Mouse (Mus musculus): Measurements from ENCODE around the gene Sim1. TPM values are rescaled to one million over a fixed set of nuclear protein-coding genes. Genes with fewer than 3 reads are reported as not detected.

Gene Sim1
- polyA plus RNA-seq, 1 experiment, result not detected

DNA sequence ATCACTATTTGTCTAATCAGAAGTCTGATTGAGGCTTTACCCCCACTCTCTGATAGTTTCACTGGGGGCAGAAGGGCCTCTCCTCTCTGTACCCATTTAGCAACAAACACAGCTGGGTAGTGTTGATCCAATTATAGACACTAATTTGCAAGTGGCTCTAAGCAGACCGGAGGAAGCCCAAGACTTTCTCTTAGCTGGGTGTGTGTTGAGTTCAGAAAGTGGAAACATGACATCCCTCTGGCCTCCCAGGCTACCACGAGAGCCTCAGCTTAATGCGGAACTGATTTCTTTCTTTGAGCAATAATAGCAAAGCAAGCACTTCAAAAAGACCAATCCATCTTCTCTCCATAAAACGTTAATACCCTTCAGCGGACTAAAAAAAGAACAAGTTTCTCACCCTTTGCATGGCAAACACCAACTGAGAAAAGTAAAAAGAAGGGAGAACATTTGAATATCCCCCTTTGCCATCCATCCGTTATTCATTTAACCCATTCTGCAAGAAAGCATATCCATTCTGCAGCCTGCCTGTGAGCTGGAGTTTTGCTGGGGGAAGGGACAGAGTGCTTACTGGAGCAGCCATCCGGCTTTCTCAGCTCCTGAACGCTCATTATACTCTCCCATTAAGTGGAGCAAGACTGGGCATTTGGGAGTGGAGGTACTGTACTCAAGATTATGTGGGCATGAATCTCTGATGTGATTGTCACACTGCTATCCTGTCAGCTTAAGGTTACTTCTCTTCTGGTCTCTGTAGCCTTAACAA lies 117.0 kb downstream of the Sim1 start:
- no peaks in the 10 kb centered on the region for H3K4me1 ChIP-seq (ENCODE audit: control insufficient read depth)
- no peaks in the 10 kb centered on the region for H3K27me3 ChIP-seq (ENCODE audit: control insufficient read depth)
- no peaks in the 10 kb centered on the region for H3K9me3 ChIP-seq (ENCODE audit: control insufficient read depth, low read length)
- no peak overlapping the region for H3K4me3 ChIP-seq (replicated peaks)
- no peaks in the 10 kb centered on the region for H3K36me3 ChIP-seq (ENCODE audit: control insufficient read depth)
- TF ChIP-seq GATA1 (IDR thresholded peaks at IDR 0.05; ENCODE audit: low read length) (no peak), TAL1 (IDR thresholded peaks at IDR 0.05; ENCODE audit: low read length) (no peak)

GRCm38 (mm10) chr10:51014901-51015300 lies 120.3 kb downstream of the Sim1 start:
- Histone ChIP-seq H3K27me3 (ENCODE audit: control insufficient read depth) (no peaks in the 10 kb centered on the region), H3K4me1 (ENCODE audit: control insufficient read depth) (no peaks in the 10 kb centered on the region), H3K36me3 (ENCODE audit: control insufficient read depth) (no peaks in the 10 kb centered on the region), H3K9me3 (ENCODE audit: control insufficient read depth, low read length) (no peaks in the 10 kb centered on the region), H3K4me3 (replicated peaks) (no peak overlapping the region)
- TF ChIP-seq TAL1 (IDR thresholded peaks at IDR 0.05; ENCODE audit: low read length) (no peak), GATA1 (IDR thresholded peaks at IDR 0.05; ENCODE audit: low read length) (no peak)

GRCm38 (mm10) chr10:51015362-51015761 lies 120.8 kb downstream of the Sim1 start:
- Histone ChIP-seq H3K36me3 (ENCODE audit: control insufficient read depth) (no peaks in the 10 kb centered on the region), H3K4me1 (ENCODE audit: control insufficient read depth) (no peaks in the 10 kb centered on the region), H3K9me3 (ENCODE audit: control insufficient read depth, low read length) (no peaks in the 10 kb centered on the region), H3K27me3 (ENCODE audit: control insufficient read depth) (no peaks in the 10 kb centered on the region), H3K4me3 (replicated peaks) (no peak overlapping the region)
- TF ChIP-seq GATA1 (IDR thresholded peaks at IDR 0.05; ENCODE audit: low read length) (no peak), TAL1 (IDR thresholded peaks at IDR 0.05; ENCODE audit: low read length) (no peak)

DNA sequence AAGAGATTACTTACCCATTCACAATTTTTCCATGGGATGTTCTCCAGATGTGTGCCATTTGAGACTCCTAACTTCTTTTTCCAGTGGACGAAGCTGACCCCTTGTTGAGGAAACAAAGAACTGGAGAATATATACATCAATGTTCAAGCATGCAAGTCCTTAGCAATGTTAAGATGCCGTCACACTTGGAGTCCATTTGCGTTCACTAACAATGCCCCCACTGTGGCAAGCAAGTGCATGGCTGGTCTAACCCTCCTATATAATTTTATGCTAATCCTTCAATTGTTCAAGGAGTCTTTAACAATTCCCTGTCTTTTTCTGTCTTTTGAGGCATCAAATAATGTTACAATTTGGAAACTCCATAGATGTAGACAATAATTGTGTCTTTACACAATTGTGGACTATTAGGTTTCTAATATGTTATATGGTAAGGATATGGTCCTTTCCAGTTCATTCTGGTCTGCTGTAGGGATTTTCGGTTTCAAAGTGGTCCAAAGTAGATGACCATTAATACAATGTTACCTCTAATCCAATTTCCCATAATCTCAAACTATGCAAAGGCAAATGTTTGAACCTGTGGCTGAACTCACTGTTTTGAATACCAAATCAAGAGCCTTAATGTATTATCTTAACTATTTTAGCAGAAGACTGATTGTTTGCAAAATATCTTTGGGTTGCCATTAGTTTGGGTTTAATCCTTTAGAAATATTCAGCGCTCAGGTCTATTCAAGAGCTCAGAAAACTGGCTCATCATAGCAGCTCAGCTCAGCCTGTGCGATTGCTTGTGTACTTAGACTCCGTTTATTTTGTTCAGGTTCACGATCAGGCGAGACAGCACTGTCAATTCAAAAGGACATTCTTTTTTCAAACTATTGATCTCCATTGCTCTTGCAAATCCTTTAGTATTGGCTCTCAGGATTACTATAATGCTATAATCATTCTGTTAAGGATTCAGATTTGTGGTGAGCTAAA lies 129.0 kb downstream of the Sim1 start:
- H3K4me1 ChIP-seq (ENCODE audit: control insufficient read depth), result no peaks in the 10 kb centered on the region
- H3K9me3 ChIP-seq (ENCODE audit: control insufficient read depth, low read length), result no peaks in the 10 kb centered on the region
- H3K4me3 ChIP-seq (replicated peaks), result no peak overlapping the region
- H3K36me3 ChIP-seq (ENCODE audit: control insufficient read depth), result no peaks in the 10 kb centered on the region
- H3K27me3 ChIP-seq (ENCODE audit: control insufficient read depth), result no peaks in the 10 kb centered on the region
- TF ChIP-seq GATA1 (IDR thresholded peaks at IDR 0.05; ENCODE audit: low read length) (no peak), TAL1 (IDR thresholded peaks at IDR 0.05; ENCODE audit: low read length) (no peak)
